Mouse (Mus musculus): ENCODE data around the gene Plekhg3.
A peak's percentile ranks its signal among the peaks of the same experiment; 100 is the strongest.

GRCm38 (mm10) chr12:76533377-76534222, 2.9 kb downstream of the Plekhg3 start:
- TF ChIP-seq CTCF (conservative IDR thresholded peaks at IDR 0.05; ENCODE audit: insufficient read depth, insufficient read length, low read depth, low read length) = no peak
- TF ChIP-seq POLR2A (IDR thresholded peaks at IDR 0.05; ENCODE audit: low read depth, low read length) = peak; percentile 35

Measured in kidney, adult 2 months (tissue).